Mouse (Mus musculus) midbrain, embryonic 14.5 days (tissue): Measurements from ENCODE around the gene Rnase1. TPM values are rescaled to one million over a fixed set of nuclear protein-coding genes. Genes with fewer than 3 reads are reported as not detected.
"Not testable (repeated sequence)": the region's sequence is repeated elsewhere in the genome, so short reads cannot be mapped to it uniquely, and the experiment has no call there.

Experiments used
- ATAC-seq: fragments of 200-750 bp; cut with Nextera tagmentation; 2 replicates; pipeline ENCODE4 v1.8.0; 2017; ENCODE audit warnings: moderate number of reproducible peaks, moderate library complexity; ENCODE audit not compliant: low FRiP score, low TSS enrichment
- DNase-seq: peaks from one replicate; pipeline ENCODE4 v3.0.0-alpha.2; 2015
- H3K27ac ChIP-seq: fragments of 300-500 bp; sonication (generic); replicated peaks from 2 replicates; pipeline ENCODE4 v1.5.1; 2014; ENCODE audit warnings: mild to moderate bottlenecking, low read depth, low read length, moderate library complexity
- H3K27me3 ChIP-seq: fragments of 300-500 bp; sonication (generic); 2 replicates; pipeline ENCODE4 v1.6.1; 2014; ENCODE audit warnings: low read length, control low read depth, mixed read lengths; ENCODE audit not compliant: control insufficient read depth, insufficient read depth
- H3K36me3 ChIP-seq: fragments of 300-500 bp; sonication (generic); 2 replicates; pipeline ENCODE4 v1.6.1; 2014; ENCODE audit warnings: low read length, control low read depth; ENCODE audit not compliant: control insufficient read depth, insufficient read depth
- H3K4me1 ChIP-seq: fragments of 300-500 bp; sonication (generic); 2 replicates; pipeline ENCODE4 v1.6.1; 2014; ENCODE audit warnings: mild to moderate bottlenecking, antibody characterized with exemption, low read length, control low read depth; ENCODE audit not compliant: control insufficient read depth, insufficient read depth
- H3K4me2 ChIP-seq: fragments of 300-500 bp; sonication (generic); 2 replicates; pipeline ENCODE4 v1.6.1; 2014; ENCODE audit warnings: mild to moderate bottlenecking, low read length, moderate library complexity
- H3K4me3 ChIP-seq: fragments of 300-500 bp; sonication (generic); replicated peaks from 2 replicates; pipeline ENCODE4 v1.5.1; 2014; ENCODE audit warnings: low read depth, low read length
- H3K9ac ChIP-seq: fragments of 300-500 bp; sonication (generic); replicated peaks from 2 replicates; pipeline ENCODE4 v1.6.1; 2014; ENCODE audit warnings: mild to moderate bottlenecking, low read length, moderate library complexity
- H3K9me3 ChIP-seq: fragments of 300-500 bp; sonication (generic); 2 replicates; pipeline ENCODE4 v1.6.1; 2016; ENCODE audit warnings: low read length, control low read depth, mixed read lengths; ENCODE audit not compliant: control insufficient read depth
- WGBS: fragments of 180-500 bp; shearing (Covaris S2); extraction: QIAGEN DNeasy Blood & Tissue Kit; methylation state at CpG from one replicate; pipeline ENCODE4 v1.1.7; 2014; 5-methylcytosine and 5-hydroxymethylcytosine counted together
- polyA plus RNA-seq: library from polyadenylated mRNA; unstranded; fragments of >200 nt; fragmentation: Nextera tagmentation; extraction: Ambion mirVana; gene quantifications from 2 replicates; pipeline ENCODE4 v1.2.1, GENCODE M21; 2014

The Rnase1 gene
- polyA plus RNA-seq, 1 experiment from 2014 or later = not detected

- 88% methylated on average over 3 of the region's 3 CpGs for WGBS
- H3K4me1 ChIP-seq, H3K36me3 ChIP-seq: not testable (repeated sequence)
These were observed 15.4 kb upstream of the Rnase1 start, which contains the start of gene Rnase2b for GRCm38 (mm10) chr14:51161976-51162375. TSS of gene Rnase2b (plus strand) at chr14:51162260.

DNA sequence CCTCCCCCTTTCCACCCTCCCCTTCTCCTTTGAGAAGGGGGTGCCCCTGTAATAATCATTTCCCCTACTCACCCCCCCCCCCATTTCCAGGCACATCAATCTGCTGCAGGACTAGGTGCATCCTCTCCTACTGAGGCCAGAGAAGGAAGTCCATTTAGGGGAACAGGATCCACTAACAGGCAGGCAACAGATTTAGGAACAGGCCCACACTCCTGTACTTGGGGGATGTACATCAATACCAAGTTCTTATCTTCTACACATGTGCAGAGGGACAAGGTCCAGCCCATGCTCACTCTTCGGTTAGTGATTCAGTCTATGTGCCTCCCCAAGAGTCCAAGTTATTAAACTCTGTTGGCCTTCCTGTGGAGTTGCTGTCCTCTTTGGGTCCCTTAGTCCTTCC, 10.5 kb upstream of the Rnase1 start:
- Histone ChIP-seq H3K9ac (no peak overlapping the region), H3K4me2 (no peak overlapping the region), H3K36me3 (no peaks in the 10 kb centered on the region), H3K4me3 (no peak overlapping the region), H3K4me1 (no peaks in the 10 kb centered on the region), H3K27ac (no peak overlapping the region), H3K27me3 (no peaks in the 10 kb centered on the region), H3K9me3 (no peaks in the 10 kb centered on the region)
- no peak for ATAC-seq
- WGBS = 100% methylated on average over 1 of the region's 1 CpGs
- no peak for DNase-seq

More at GRCm38 (mm10) chr14:51161976-51162375, 15.4 kb upstream of the Rnase1 start, which contains the start of gene Rnase2b:
- not testable (repeated sequence) for H3K27ac ChIP-seq, H3K9ac ChIP-seq, H3K4me3 ChIP-seq, H3K27me3 ChIP-seq, ATAC-seq, H3K9me3 ChIP-seq, H3K4me2 ChIP-seq, DNase-seq

DNA sequence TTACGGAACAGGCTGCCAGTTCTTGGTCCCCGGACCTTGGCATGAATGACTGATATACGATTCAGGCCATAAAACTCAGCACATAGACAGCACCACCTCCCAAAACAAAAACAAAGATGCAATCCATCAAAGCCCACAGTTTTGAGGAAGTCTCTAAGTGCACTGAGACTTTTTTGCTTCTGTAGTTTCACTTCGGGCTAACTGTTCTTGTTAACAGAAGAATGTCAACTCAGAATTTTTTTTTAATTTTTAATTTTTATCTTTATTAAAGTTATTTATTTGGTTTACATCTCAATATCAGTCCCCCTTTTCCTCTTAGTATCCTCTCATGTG, 10.1 kb upstream of the Rnase1 start:
- Histone ChIP-seq H3K36me3 (no peaks in the 10 kb centered on the region), H3K9me3 (no peaks in the 10 kb centered on the region), H3K9ac (no peak overlapping the region), H3K27ac (no peak overlapping the region), H3K4me1 (no peaks in the 10 kb centered on the region), H3K4me2 (no peak overlapping the region), H3K4me3 (no peak overlapping the region), H3K27me3 (no peaks in the 10 kb centered on the region)
- no peak for DNase-seq
- 87% methylated on average over 4 of the region's 4 CpGs for WGBS
- no peak for ATAC-seq

GRCm38 (mm10) chr14:51156056-51156735, 9.6 kb upstream of the Rnase1 start:
- ATAC-seq (no peak), DNase-seq (no peak)
- H3K27me3 ChIP-seq = no peaks in the 10 kb centered on the region
- no peaks in the 10 kb centered on the region for H3K36me3 ChIP-seq
- WGBS = 88% methylated on average over 5 of the region's 5 CpGs
- no peaks in the 10 kb centered on the region for H3K4me1 ChIP-seq
- no peak overlapping the region for H3K27ac ChIP-seq
- no peak overlapping the region for H3K4me3 ChIP-seq
- H3K4me2 ChIP-seq = no peak overlapping the region
- H3K9me3 ChIP-seq = no peaks in the 10 kb centered on the region
- no peak overlapping the region for H3K9ac ChIP-seq

DNA sequence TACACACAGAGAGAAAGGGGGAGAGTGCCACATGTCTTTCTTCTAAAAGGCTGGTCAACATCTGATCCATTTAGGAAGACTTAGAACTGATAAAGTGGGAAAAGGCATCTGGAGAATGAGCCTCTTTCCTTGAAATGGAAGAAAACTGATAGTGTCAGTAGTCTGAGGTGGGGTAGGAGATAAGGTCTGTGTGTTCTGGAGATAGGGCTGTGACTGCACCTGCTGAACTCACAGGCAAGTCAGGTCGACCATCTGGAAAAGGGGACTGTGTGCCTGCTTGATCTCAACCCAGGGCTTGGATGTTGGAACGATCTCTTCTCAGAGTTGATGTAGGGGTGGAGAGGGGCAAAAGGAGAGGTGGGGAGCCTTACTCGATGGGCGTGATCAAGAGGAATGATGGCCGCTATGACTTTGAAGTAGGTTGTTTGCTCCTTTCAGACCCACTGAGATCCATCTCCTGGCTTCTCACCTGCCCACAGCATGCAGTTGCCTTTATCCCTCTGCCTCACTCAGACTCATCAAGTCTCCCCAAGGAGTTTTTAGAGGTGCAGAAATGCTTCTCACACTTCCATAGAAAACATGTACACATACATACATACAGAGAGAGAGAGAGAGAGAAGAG, 5.8 kb upstream of the Rnase1 start:
- WGBS = 90% methylated on average over 5 of the region's 5 CpGs
- no peak overlapping the region for H3K4me3 ChIP-seq

DNA sequence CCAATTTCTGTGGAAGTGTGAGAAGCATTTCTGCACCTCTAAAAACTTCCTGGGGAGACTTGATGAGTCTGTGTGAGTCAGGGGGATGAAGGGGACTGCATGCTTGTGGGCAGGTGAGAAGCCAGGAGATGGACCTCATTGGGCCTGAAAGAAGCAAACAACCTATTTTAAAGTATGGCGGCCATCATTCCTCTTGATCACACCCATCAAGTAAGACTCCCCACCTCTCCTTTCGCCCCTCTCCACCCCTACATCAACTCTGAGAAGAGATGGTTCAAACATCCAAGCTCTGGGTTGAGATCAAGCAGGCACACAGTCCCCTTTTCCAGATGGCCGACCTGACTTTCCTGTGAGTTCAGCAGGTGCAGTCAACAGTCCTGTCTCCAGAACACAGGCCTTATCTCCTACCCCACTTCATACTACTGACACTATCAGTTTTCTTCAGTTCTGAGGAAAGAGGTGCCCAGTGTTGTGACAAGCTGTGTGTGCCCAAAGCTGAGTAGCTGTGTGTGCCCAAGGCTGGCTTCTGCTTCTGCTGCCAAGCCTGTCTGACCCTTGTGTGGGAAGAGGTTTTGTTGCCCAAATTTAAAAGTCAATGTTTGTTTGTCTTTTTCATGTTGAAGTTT, 3.7 kb upstream of the Rnase1 start:
- no peaks in the 10 kb centered on the region for H3K9me3 ChIP-seq
- no peaks in the 10 kb centered on the region for H3K27me3 ChIP-seq
- ATAC-seq = no peak
- no peaks in the 10 kb centered on the region for H3K36me3 ChIP-seq
- DNase-seq = no peak
- H3K4me3 ChIP-seq = no peak overlapping the region
- H3K4me2 ChIP-seq = no peak overlapping the region
- 87% methylated on average over 3 of the region's 3 CpGs for WGBS
- no peak overlapping the region for H3K9ac ChIP-seq
- 0 out of 2 replicates have a peak, but pooled peaks cover 3% of the 10 kb centered on the region for H3K4me1 ChIP-seq
- no peak overlapping the region for H3K27ac ChIP-seq

More for the DNA sequence above, 5.8 kb upstream of the Rnase1 start:
- H3K9me3 ChIP-seq = no peaks in the 10 kb centered on the region
- ATAC-seq = no peak
- no peaks in the 10 kb centered on the region for H3K27me3 ChIP-seq
- H3K27ac ChIP-seq = no peak overlapping the region
- no peak overlapping the region for H3K9ac ChIP-seq
- DNase-seq = no peak
- H3K36me3 ChIP-seq = no peaks in the 10 kb centered on the region
- no peak overlapping the region for H3K4me2 ChIP-seq
- H3K4me1 ChIP-seq = no peaks in the 10 kb centered on the region

DNA sequence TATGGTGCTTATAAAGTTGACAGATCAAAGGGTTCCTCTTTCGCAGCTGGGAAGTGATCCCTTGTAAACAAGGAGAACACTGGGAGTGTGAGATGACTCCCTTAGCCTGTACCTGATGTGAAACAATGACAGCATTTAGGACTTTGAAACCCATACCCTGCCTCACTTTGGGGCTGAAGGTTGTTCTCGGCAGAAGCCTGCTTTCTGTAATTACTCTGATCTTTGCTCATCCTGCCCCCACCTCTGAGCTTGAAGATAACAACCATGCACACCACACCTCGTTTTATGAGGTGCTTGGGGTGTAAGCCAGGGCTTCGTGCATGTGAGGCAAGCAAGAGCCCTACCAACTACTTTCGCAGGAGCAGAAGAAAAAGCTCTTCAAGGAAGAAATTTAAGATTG, 2.6 kb upstream of the Rnase1 start:
- no peak overlapping the region for H3K4me2 ChIP-seq
- no peak overlapping the region for H3K9ac ChIP-seq
- no peak overlapping the region for H3K27ac ChIP-seq
- H3K9me3 ChIP-seq = no peaks in the 10 kb centered on the region
- H3K4me3 ChIP-seq = no peak overlapping the region
- no peak for DNase-seq
- no peaks in the 10 kb centered on the region for H3K27me3 ChIP-seq
- no peak for ATAC-seq
- 0 out of 2 replicates have a peak, but pooled peaks cover 3% of the 10 kb centered on the region for H3K4me1 ChIP-seq
- 72% methylated on average over 5 of the region's 5 CpGs for WGBS
- no peaks in the 10 kb centered on the region for H3K36me3 ChIP-seq

DNA sequence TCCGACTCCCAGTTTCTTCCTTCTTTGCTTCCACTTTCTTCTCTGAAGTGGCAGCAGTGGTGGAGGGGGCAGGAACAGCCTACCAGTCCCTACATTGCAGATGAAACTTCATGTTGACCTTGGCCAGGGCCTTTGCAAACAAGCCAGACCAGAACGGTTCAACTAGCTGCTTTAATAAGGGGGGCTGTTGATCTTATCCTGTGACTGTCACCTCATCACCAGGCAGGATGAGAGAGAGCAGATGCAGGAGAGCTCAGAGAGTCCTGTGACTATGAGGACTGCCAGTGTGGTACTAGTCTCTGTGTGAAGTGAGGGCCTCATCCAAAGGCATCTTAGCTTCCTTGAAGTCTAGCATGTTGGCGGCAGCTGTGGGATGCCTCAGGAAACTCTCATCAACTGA, 1.4 kb upstream of the Rnase1 start:
- ATAC-seq = no peak
- Histone ChIP-seq H3K27ac (no peak overlapping the region), H3K4me1 (0 out of 2 replicates have a peak, but pooled peaks cover 3% of the 10 kb centered on the region), H3K4me3 (no peak overlapping the region), H3K9me3 (no peaks in the 10 kb centered on the region), H3K27me3 (no peaks in the 10 kb centered on the region), H3K4me2 (no peak overlapping the region), H3K36me3 (no peaks in the 10 kb centered on the region), H3K9ac (no peak overlapping the region)
- DNase-seq = no peak
- 67% methylated on average over 3 of the region's 3 CpGs for WGBS
